Mouse (Mus musculus) Patski (cell line): ENCODE data around the gene Rhobtb3. TPM values are rescaled to one million over a fixed set of nuclear protein-coding genes. Genes with fewer than 3 reads are reported as not detected.
"Not testable (repeated sequence)": the region's sequence is repeated elsewhere in the genome, so short reads cannot be mapped to it uniquely, and the experiment has no call there.

ENCODE experiments used
- ATAC-seq: fragments of 100-300 bp; one replicate; pipeline ENCODE4 v1.8.0; 2021
- CTCF ChIA-PET: fragments of 350-600 bp; sonication (Branson Sonifier 250); formaldehyde crosslinking; loops from one replicate; lab custom pipeline; 2022; ENCODE audit warnings: inconsistent platforms; lab: Charles Lee
- POLR2A ChIA-PET: fragments of 350-600 bp; sonication (Branson Sonifier 250); formaldehyde crosslinking; loops from one replicate; lab custom pipeline; 2022; ENCODE audit warnings: antibody characterized with exemption, inconsistent platforms; lab: Charles Lee
- DNase-seq: peaks from one replicate; pipeline ENCODE4 v3.0.0-alpha.2; 2011; ENCODE audit warnings: low read depth, low spot score
- H3K27me3 ChIP-seq: fragments of 371-371 bp; one replicate; pipeline ENCODE4 v1.5.1; 2021
- CTCF ChIP-seq: fragments of 100-300 bp; IDR thresholded peaks from one replicate; pipeline ENCODE4 v1.5.1; 2021
- in situ Hi-C: fragments of 300-500 bp; cut with MboI; formaldehyde crosslinking; loops from 3 replicates; pipeline ENCODE4 v1.11.1; 2018; ENCODE audit warnings: low pct_unique_long_range_greater_than_20kb, mixed read lengths
- polyA plus RNA-seq: library from polyadenylated mRNA; unstranded; gene quantifications from one replicate; pipeline ENCODE4 v1.2.3, GENCODE M21; 2021

Gene Rhobtb3
- polyA plus RNA-seq, 1 experiment from 2014 or later = 36.4 TPM

DNA sequence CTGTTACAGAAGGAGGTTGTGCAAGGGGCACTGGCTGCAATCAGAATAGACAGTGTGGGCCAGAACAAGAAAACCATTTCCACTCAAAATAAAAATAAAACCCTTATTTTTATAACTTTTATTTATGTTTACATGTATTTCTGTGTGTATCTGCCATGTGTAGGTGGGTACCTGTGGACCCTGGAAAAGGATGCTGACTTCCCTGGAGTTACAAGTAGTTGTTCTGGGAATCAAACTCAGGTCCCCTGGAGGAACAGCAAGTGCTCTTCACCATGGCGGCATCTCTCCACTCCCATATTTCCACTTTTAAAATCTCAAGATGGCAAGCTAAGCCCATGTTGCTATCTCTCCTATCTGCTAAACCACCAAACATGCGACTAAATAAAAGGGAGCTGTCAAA lies 13.1 kb downstream of the Rhobtb3 start:
- in situ Hi-C loops = no loop called here
- H3K27me3 ChIP-seq = no peaks in the 10 kb centered on the region
- ATAC-seq (no peak), DNase-seq (no peak)
- TF ChIP-seq CTCF = no peak
- ChIA-PET POLR2A (no interaction called here), CTCF (interaction anchor here (1.2 kb wide), 1 partner anchor 9 kb away, joined by 3 read pairs; no protein-coding TSS in a partner anchor)

- ATAC-seq = no peak
- CTCF ChIA-PET = no interaction called here
These were observed 13.7 kb downstream of the Rhobtb3 start for GRCm38 (mm10) chr13:75930023-75930422.

DNA sequence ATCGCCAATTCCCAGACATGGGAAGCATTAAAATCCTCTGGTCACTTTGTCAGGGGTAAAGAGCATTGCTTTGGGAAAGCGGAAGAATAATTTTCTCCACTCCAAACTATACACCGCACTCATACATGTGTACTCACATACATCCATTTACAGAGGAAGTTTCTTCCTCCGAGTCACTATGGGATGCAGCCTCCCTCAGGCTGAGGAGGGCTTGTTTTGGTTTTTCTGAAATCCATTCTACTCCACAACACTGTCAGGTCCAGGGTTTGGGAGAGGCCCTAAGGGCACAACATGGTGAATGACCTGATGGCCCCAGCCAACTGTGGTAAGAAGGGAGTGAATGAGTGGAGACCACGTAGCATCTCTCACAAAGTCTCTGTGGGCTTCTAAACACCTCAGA lies 14.7 kb downstream of the Rhobtb3 start:
- DNase-seq, POLR2A ChIA-PET, in situ Hi-C loops, H3K27me3 ChIP-seq, CTCF ChIA-PET, ATAC-seq: not testable (repeated sequence)

More at GRCm38 (mm10) chr13:75930023-75930422, 13.7 kb downstream of the Rhobtb3 start:
- DNase-seq = no peak
- POLR2A ChIA-PET = no interaction called here
- H3K27me3 ChIP-seq = no peaks in the 10 kb centered on the region
- TF ChIP-seq CTCF = no peak
- in situ Hi-C loops = no loop called here

GRCm38 (mm10) chr13:75927951-75928350 lies 15.8 kb downstream of the Rhobtb3 start:
- CTCF ChIA-PET = interaction anchor here (0.9 kb wide), 1 partner anchor 16 kb away, joined by 3 read pairs; no protein-coding TSS in a partner anchor
- DNase-seq (no peak), ATAC-seq (no peak)
- H3K27me3 ChIP-seq = no peaks in the 10 kb centered on the region
- in situ Hi-C loops = no loop called here
- POLR2A ChIA-PET = interaction anchor here (1.1 kb wide), 1 partner anchor 10 kb away, joined by 4 read pairs; no protein-coding TSS in a partner anchor
- TF ChIP-seq CTCF = no peak

DNA sequence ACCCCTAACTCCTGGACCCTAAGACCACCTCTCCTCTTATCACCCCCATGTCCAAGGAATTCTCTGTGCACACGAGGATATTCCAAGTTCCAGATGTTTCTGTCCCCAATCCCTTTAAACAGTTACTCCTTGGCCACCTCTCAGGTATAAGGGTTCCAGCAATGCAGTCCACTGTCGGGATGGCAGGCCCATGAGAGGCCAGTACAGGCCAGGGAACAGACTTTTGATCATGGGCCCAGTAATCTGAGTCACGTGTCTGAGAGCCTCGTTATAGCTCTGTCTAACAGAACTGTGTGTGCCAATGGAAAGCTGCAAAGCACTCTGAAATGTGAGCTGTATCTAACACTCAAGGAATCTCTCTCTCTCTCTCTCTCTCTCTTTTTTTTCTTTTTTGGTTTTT lies 29.6 kb downstream of the Rhobtb3 start:
- TF ChIP-seq CTCF = no peak
- CTCF ChIA-PET = no interaction called here
- in situ Hi-C loops = no loop called here
- no peaks in the 10 kb centered on the region for H3K27me3 ChIP-seq
- no peak for ATAC-seq
- DNase-seq = no peak
- POLR2A ChIA-PET = no interaction called here

DNA sequence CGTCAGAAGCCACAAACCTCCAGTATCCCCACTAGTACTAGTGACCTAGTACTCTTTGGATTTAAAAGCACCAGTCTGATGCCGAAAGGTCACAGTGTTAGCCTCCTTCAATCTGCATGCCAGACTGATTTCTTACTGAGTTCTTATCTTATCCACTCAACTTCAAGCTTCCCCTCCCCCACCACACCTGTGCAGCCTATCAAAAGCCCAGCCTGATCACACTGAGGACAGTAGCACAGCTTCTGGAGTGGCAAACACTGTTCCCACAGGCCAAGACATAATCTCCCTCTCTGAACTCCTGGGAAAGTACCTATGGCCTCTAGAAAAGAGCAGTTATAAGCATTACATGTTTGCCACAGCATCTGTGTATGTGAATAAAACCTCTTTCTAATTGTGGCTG lies 35.5 kb downstream of the Rhobtb3 start:
- CTCF ChIA-PET = interaction anchor here (1.1 kb wide), 1 partner anchor 9 kb away, joined by 4 read pairs; no protein-coding TSS in a partner anchor
- no peak for ATAC-seq
- no peaks in the 10 kb centered on the region for H3K27me3 ChIP-seq
- POLR2A ChIA-PET = no interaction called here
- DNase-seq = no peak
- in situ Hi-C loops = no loop called here
- no peak for TF ChIP-seq CTCF

DNA sequence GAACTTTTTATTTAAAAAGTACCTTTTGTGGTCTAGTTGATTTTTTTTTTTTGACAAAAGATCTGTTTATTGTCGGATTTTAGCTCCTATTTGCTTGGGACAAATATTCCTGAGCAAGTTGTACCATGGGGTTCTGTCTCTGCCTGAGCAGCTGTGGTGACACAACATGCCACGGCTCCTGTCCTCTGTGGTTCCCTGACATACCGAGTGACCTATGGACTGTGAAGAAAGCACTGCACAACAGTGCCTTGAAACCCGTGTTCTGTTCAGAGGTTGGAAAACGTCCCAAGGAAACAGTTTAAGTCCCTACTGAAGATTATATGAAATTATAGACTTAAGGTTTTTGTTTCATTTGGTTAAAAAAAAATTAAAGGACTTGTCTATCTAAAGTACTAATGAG lies 36.6 kb downstream of the Rhobtb3 start:
- DNase-seq = no peak
- no peaks in the 10 kb centered on the region for H3K27me3 ChIP-seq
- ChIA-PET POLR2A (no interaction called here), CTCF (interaction anchor here (1.1 kb wide), 1 partner anchor 10 kb away, joined by 4 read pairs; no protein-coding TSS in a partner anchor)
- ATAC-seq = peak; percentile 100
- TF ChIP-seq CTCF = no peak
- in situ Hi-C loops = no loop called here

- no peak for TF ChIP-seq CTCF
These were observed 39.1 kb downstream of the Rhobtb3 start for GRCm38 (mm10) chr13:75904660-75905059.

GRCm38 (mm10) chr13:75900928-75901327 lies 42.8 kb downstream of the Rhobtb3 start:
- in situ Hi-C loops, POLR2A ChIA-PET: not testable (repeated sequence)
- CTCF ChIA-PET = interaction anchor here (1.6 kb wide), 2 partner anchors 9 to 20 kb away, joined by 4 read pairs; no protein-coding TSS in a partner anchor

More at GRCm38 (mm10) chr13:75904660-75905059, 39.1 kb downstream of the Rhobtb3 start:
- ATAC-seq (no peak), DNase-seq (no peak)
- in situ Hi-C loops = no loop called here
- H3K27me3 ChIP-seq = no peaks in the 10 kb centered on the region
- ChIA-PET CTCF (interaction anchor here (1.9 kb wide), 1 partner anchor 12 kb away, joined by 9 read pairs; no protein-coding TSS in a partner anchor), POLR2A (interaction anchor here (1.3 kb wide), 1 partner anchor 13 kb away, joined by 3 read pairs; no protein-coding TSS in a partner anchor)

DNA sequence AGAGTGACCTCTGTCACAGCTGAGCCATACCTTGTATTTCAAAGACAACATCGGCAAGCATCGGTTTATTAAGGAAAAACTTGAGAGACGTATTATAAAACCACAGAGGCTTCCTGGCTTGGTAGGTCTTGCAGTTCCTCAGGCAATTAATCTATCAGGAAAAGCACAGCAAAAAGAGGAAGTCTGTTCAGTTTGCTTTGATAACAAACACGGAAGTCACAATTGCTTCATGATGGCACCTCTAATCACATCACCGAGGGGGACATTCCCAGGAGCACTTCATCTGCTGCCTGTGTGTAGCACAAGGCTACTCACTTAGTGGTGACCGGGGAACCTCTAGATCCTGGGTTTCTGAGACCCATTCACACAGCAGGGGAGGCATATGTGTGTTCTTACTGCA lies 50.8 kb downstream of the Rhobtb3 start:
- H3K27me3 ChIP-seq = no peaks in the 10 kb centered on the region
- POLR2A ChIA-PET = no interaction called here
- in situ Hi-C loops = no loop called here
- no peak for TF ChIP-seq CTCF
- CTCF ChIA-PET = interaction anchor here (1.2 to 2.2 kb wide), 5 partner anchors 8 to 163 kb away, joined by 3 to 9 read pairs (median 6); no protein-coding TSS in a partner anchor
- ATAC-seq = no peak
- DNase-seq = no peak

More at GRCm38 (mm10) chr13:75900928-75901327, 42.8 kb downstream of the Rhobtb3 start:
- H3K27me3 ChIP-seq, ATAC-seq, DNase-seq: not testable (repeated sequence)
- TF ChIP-seq CTCF = peak; percentile 21

DNA sequence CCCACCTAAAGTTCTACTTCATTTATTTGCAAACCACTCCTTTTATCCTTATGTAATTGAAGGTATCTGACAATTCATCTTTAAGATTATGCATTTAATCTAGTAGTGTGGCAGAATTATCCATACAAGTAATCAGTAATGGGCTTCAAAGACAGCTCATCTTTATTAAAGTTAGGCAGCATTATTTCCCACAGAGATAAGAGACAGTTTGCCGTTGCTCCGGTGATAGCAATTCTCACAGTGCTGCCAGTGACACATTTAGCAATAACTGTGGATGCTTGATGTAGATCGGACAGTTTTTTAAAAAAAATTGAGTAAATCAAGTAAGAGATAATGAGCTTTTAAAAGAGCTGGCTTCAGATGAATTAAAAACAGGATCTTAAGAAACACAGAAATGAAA lies 51.4 kb downstream of the Rhobtb3 start:
- CTCF ChIA-PET = interaction anchor here (1.2 to 2.2 kb wide), 6 partner anchors 8 to 164 kb away, joined by 3 to 9 read pairs (median 5); no protein-coding TSS in a partner anchor
- POLR2A ChIA-PET = no interaction called here
- no peak for ATAC-seq
- TF ChIP-seq CTCF = no peak
- no peak for DNase-seq
- no peaks in the 10 kb centered on the region for H3K27me3 ChIP-seq
- in situ Hi-C loops = no loop called here
